Mouse (Mus musculus): ENCODE measurements around the gene Ddx5. TPM values are rescaled to one million over a fixed set of nuclear protein-coding genes. Genes with fewer than 3 reads are reported as not detected.

Ddx5 gene
- polyA plus RNA-seq, 1 experiment = 493 TPM

DNA sequence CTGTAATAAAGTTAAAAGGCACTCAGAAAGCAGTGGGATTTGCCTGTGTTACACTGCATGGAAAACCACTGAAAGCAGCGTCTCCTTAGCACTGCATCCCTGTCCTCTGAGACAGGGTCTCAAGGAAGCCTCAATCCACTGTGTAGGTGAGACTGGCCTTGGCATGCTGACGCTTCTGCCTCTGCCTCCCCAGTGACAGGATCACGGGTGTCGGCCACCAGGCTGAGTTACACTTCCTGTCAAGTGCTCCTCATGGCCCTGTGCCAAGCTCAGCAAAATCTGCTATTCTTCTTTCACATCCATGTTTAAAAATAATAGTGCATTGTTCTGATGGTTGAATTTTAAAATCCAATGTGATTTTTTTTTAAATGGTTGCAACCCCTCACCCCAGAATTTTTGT, 32.0 kb upstream of the Ddx5 start:
- no peaks in the 10 kb centered on the region for H3K4me1 ChIP-seq (ENCODE audit: control insufficient read depth, insufficient read depth, insufficient read length, low read length)
- 61% methylated on average over 4 of the region's 4 CpGs for WGBS
- no peak overlapping the region for H3K4me3 ChIP-seq (ENCODE audit: low read depth, low read length)
- H3K27ac ChIP-seq (ENCODE audit: insufficient read depth, low read depth, low read length) = no peak overlapping the region
- TF ChIP-seq POLR2A (IDR thresholded peaks at IDR 0.05; ENCODE audit: low read depth, low read length) (no peak), CTCF (IDR thresholded peaks at IDR 0.05; ENCODE audit: extremely low read depth, insufficient read length, insufficient replicate concordance, low read depth, low read length) (no peak)
- H3K27me3 ChIP-seq (ENCODE audit: control insufficient read depth, insufficient read depth, low read length) = no peaks in the 10 kb centered on the region
- H3K36me3 ChIP-seq (ENCODE audit: control insufficient read depth, insufficient read depth, low read length) = peaks cover 55% of the 10 kb centered on the region

- Histone ChIP-seq H3K27me3 (ENCODE audit: control insufficient read depth, insufficient read depth, low read length) (no peaks in the 10 kb centered on the region), H3K27ac (ENCODE audit: insufficient read depth, low read depth, low read length) (no peak overlapping the region), H3K4me1 (ENCODE audit: control insufficient read depth, insufficient read depth, insufficient read length, low read length) (no peaks in the 10 kb centered on the region), H3K36me3 (ENCODE audit: control insufficient read depth, insufficient read depth, low read length) (peaks cover 56% of the 10 kb centered on the region), H3K4me3 (ENCODE audit: low read depth, low read length) (no peak overlapping the region)
- TF ChIP-seq POLR2A (IDR thresholded peaks at IDR 0.05; ENCODE audit: low read depth, low read length) = no peak
- 85% methylated on average over 6 of the region's 6 CpGs for WGBS
Observed at GRCm38 (mm10) chr11:106820252-106820651, 31.3 kb upstream of the Ddx5 start.

- WGBS = 86% methylated on average over 9 of the region's 9 CpGs
- Histone ChIP-seq H3K36me3 (ENCODE audit: control insufficient read depth, insufficient read depth, low read length) (peaks cover 58% of the 10 kb centered on the region), H3K4me3 (ENCODE audit: low read depth, low read length) (no peak overlapping the region), H3K4me1 (ENCODE audit: control insufficient read depth, insufficient read depth, insufficient read length, low read length) (no peaks in the 10 kb centered on the region; the same call in 1 of the 2 replicates), H3K27me3 (ENCODE audit: control insufficient read depth, insufficient read depth, low read length) (no peaks in the 10 kb centered on the region), H3K27ac (ENCODE audit: insufficient read depth, low read depth, low read length) (no peak overlapping the region)
- TF ChIP-seq CTCF (IDR thresholded peaks at IDR 0.05; ENCODE audit: extremely low read depth, insufficient read length, insufficient replicate concordance, low read depth, low read length) (no peak), POLR2A (IDR thresholded peaks at IDR 0.05; ENCODE audit: low read depth, low read length) (no peak)
Observed at GRCm38 (mm10) chr11:106819595-106819994, 30.6 kb upstream of the Ddx5 start.

GRCm38 (mm10) chr11:106818341-106818740, 29.4 kb upstream of the Ddx5 start:
- Histone ChIP-seq H3K4me1 (ENCODE audit: control insufficient read depth, insufficient read depth, insufficient read length, low read length) (no peaks in the 10 kb centered on the region; the same call in 1 of the 2 replicates), H3K36me3 (ENCODE audit: control insufficient read depth, insufficient read depth, low read length) (peaks cover 59% of the 10 kb centered on the region), H3K27ac (ENCODE audit: insufficient read depth, low read depth, low read length) (no peak overlapping the region), H3K27me3 (ENCODE audit: control insufficient read depth, insufficient read depth, low read length) (no peaks in the 10 kb centered on the region), H3K4me3 (ENCODE audit: low read depth, low read length) (no peak overlapping the region)
- 20% methylated on average over 9 of the region's 9 CpGs for WGBS
- TF ChIP-seq CTCF (IDR thresholded peaks at IDR 0.05; ENCODE audit: extremely low read depth, insufficient read length, insufficient replicate concordance, low read depth, low read length) (no peak), POLR2A (IDR thresholded peaks at IDR 0.05; ENCODE audit: low read depth, low read length) (no peak)

DNA sequence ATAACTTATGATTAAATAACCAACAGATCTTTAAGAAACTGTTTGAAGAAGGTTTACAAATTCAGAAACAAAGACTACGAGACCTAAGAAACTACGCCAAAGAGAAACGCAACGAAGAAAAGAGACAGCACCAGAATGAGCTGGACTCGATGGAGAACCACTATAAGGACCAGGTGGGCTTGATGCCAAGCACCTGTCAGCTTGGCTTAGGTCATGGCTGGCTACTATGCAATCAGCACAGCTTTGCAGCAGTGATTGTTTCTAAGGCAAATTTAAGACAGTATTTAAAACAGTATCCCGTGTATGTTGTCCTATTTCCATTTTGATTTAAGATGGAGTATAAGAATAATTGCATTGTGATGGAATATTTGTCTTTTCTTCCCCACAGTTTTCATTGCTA, 28.8 kb upstream of the Ddx5 start:
- Histone ChIP-seq H3K27me3 (ENCODE audit: control insufficient read depth, insufficient read depth, low read length) (no peaks in the 10 kb centered on the region), H3K4me3 (ENCODE audit: low read depth, low read length) (no peak overlapping the region), H3K4me1 (ENCODE audit: control insufficient read depth, insufficient read depth, insufficient read length, low read length) (no peaks in the 10 kb centered on the region; the same call in 1 of the 2 replicates), H3K27ac (ENCODE audit: insufficient read depth, low read depth, low read length) (no peak overlapping the region), H3K36me3 (ENCODE audit: control insufficient read depth, insufficient read depth, low read length) (peaks cover 58% of the 10 kb centered on the region)
- no peak for TF ChIP-seq POLR2A (IDR thresholded peaks at IDR 0.05; ENCODE audit: low read depth, low read length)
- no peak for TF ChIP-seq CTCF (IDR thresholded peaks at IDR 0.05; ENCODE audit: extremely low read depth, insufficient read length, insufficient replicate concordance, low read depth, low read length)
- WGBS = 81% methylated on average over 6 of the region's 6 CpGs

DNA sequence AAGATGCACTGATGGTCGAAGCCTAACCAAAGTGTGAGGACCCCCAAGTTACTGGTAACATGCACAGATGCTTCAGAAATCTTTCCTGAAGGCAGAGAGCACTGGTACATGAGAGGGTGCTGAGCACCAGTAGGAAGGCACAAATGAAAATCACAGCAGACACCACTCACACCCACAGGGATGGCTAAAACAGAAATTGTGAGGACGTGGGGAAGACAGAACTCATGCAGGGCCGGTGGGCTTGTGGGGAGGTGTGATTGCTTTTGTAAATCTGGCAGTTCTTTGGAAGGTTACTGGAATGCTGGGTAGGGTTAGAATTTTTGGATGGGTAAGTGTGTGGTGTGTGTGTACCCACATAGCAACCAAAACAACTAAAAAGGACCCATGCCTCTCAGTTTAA, 28.2 kb upstream of the Ddx5 start:
- Histone ChIP-seq H3K36me3 (ENCODE audit: control insufficient read depth, insufficient read depth, low read length) (peaks cover 54% of the 10 kb centered on the region), H3K4me1 (ENCODE audit: control insufficient read depth, insufficient read depth, insufficient read length, low read length) (no peaks in the 10 kb centered on the region; the same call in 1 of the 2 replicates), H3K27ac (ENCODE audit: insufficient read depth, low read depth, low read length) (no peak overlapping the region), H3K4me3 (ENCODE audit: low read depth, low read length) (no peak overlapping the region), H3K27me3 (ENCODE audit: control insufficient read depth, insufficient read depth, low read length) (no peaks in the 10 kb centered on the region)
- 95% methylated on average over 3 of the region's 3 CpGs for WGBS
- TF ChIP-seq POLR2A (IDR thresholded peaks at IDR 0.05; ENCODE audit: low read depth, low read length) = no peak
- TF ChIP-seq CTCF (IDR thresholded peaks at IDR 0.05; ENCODE audit: extremely low read depth, insufficient read length, insufficient replicate concordance, low read depth, low read length) = no peak

GRCm38 (mm10) chr11:106816316-106816715, 27.3 kb upstream of the Ddx5 start:
- Histone ChIP-seq H3K27me3 (ENCODE audit: control insufficient read depth, insufficient read depth, low read length) (no peaks in the 10 kb centered on the region), H3K4me1 (ENCODE audit: control insufficient read depth, insufficient read depth, insufficient read length, low read length) (no peaks in the 10 kb centered on the region; the same call in 1 of the 2 replicates), H3K27ac (ENCODE audit: insufficient read depth, low read depth, low read length) (no peak overlapping the region), H3K36me3 (ENCODE audit: control insufficient read depth, insufficient read depth, low read length) (peaks cover 56% of the 10 kb centered on the region), H3K4me3 (ENCODE audit: low read depth, low read length) (no peak overlapping the region)
- TF ChIP-seq POLR2A (IDR thresholded peaks at IDR 0.05; ENCODE audit: low read depth, low read length) = no peak
- TF ChIP-seq CTCF (IDR thresholded peaks at IDR 0.05; ENCODE audit: extremely low read depth, insufficient read length, insufficient replicate concordance, low read depth, low read length) = no peak
- WGBS = 85% methylated on average over 7 of the region's 7 CpGs

DNA sequence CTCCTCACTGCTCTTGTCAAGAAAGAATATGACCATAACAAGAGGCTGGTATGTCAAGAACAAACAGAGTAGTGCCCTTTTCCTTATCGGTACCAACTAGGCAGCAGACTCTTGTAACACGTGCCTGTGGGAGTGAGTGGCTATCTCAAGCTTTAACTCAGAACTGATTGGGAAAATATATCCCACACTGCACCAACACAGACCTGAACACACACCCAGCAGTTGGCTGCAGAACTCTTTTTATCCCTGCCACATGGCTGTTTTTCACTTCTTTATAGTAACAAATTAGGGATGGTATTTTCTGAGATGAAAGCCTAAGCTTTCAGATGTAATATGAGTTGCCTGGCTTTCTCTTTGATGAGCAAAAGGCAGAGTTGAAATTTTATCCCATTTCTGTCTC, 26.8 kb upstream of the Ddx5 start:
- Histone ChIP-seq H3K27ac (ENCODE audit: insufficient read depth, low read depth, low read length) (no peak overlapping the region), H3K27me3 (ENCODE audit: control insufficient read depth, insufficient read depth, low read length) (no peaks in the 10 kb centered on the region), H3K4me1 (ENCODE audit: control insufficient read depth, insufficient read depth, insufficient read length, low read length) (no peaks in the 10 kb centered on the region; the same call in 1 of the 2 replicates), H3K36me3 (ENCODE audit: control insufficient read depth, insufficient read depth, low read length) (peaks cover 54% of the 10 kb centered on the region), H3K4me3 (ENCODE audit: low read depth, low read length) (no peak overlapping the region)
- no peak for TF ChIP-seq CTCF (IDR thresholded peaks at IDR 0.05; ENCODE audit: extremely low read depth, insufficient read length, insufficient replicate concordance, low read depth, low read length)
- no peak for TF ChIP-seq POLR2A (IDR thresholded peaks at IDR 0.05; ENCODE audit: low read depth, low read length)
- 88% methylated on average over 2 of the region's 2 CpGs for WGBS

Measured in small intestine, adult 2 months (tissue).